Mouse (Mus musculus) lung, embryonic 15.5 days (tissue): ENCODE data around the gene Pramef20. TPM values are rescaled to one million over a fixed set of nuclear protein-coding genes. Genes with fewer than 3 reads are reported as not detected.
A peak's percentile ranks its signal among the peaks of the same experiment; 100 is the strongest.
"Not testable (repeated sequence)": the region's sequence is repeated elsewhere in the genome, so short reads cannot be mapped to it uniquely, and the experiment has no call there.

ENCODE experiments used
- ATAC-seq: fragments of 200-750 bp; cut with Nextera tagmentation; 2 replicates; pipeline ENCODE4 v1.8.0; 2017; ENCODE audit warnings: moderate number of reproducible peaks, borderline replicate concordance; ENCODE audit not compliant: low FRiP score, low TSS enrichment; ENCODE audit errors: extremely low read depth
- H3K27ac ChIP-seq: fragments of 300-500 bp; sonication (generic); 2 replicates; pipeline ENCODE4 v1.5.1; 2015; ENCODE audit warnings: moderate library complexity, mild to moderate bottlenecking, inconsistent platforms
- H3K27me3 ChIP-seq: fragments of 300-500 bp; sonication (generic); 2 replicates; pipeline ENCODE4 v1.6.1; 2015; ENCODE audit warnings: inconsistent platforms
- H3K36me3 ChIP-seq: fragments of 300-500 bp; sonication (generic); 2 replicates; pipeline ENCODE4 v1.6.1; 2015; ENCODE audit warnings: inconsistent platforms
- H3K4me1 ChIP-seq: fragments of 300-500 bp; sonication (generic); 2 replicates; pipeline ENCODE4 v1.6.1; 2015; ENCODE audit warnings: inconsistent platforms
- H3K4me2 ChIP-seq: fragments of 300-500 bp; sonication (generic); 2 replicates; pipeline ENCODE4 v1.6.1; 2015; ENCODE audit warnings: inconsistent platforms, mild to moderate bottlenecking, moderate library complexity
- H3K4me3 ChIP-seq: fragments of 300-500 bp; sonication (generic); 2 replicates; pipeline ENCODE4 v1.5.1; 2015; ENCODE audit warnings: mild to moderate bottlenecking, inconsistent platforms
- H3K9ac ChIP-seq: fragments of 300-500 bp; sonication (generic); 2 replicates; pipeline ENCODE4 v1.6.1; 2015; ENCODE audit warnings: inconsistent platforms
- H3K9me3 ChIP-seq: fragments of 300-500 bp; sonication (generic); 2 replicates; pipeline ENCODE4 v1.6.1; 2016; ENCODE audit warnings: inconsistent platforms
- WGBS: fragments of 180-500 bp; shearing (Covaris S2); methylation state at CpG from one replicate; pipeline ENCODE4 v1.1.7; 2015; 5-methylcytosine and 5-hydroxymethylcytosine counted together
- polyA plus RNA-seq: library from polyadenylated mRNA; unstranded; fragments of >200 nt; fragmentation: Nextera tagmentation; extraction: Ambion mirVana; gene quantifications from 2 replicates; pipeline ENCODE4 v1.2.1, GENCODE M21; 2015

Pramef20 gene
- polyA plus RNA-seq = not detected in 2 replicates

GRCm38 (mm10) chr4:144377911-144378310, at the start of gene Pramef20:
Pramef20 (minus strand) TSS chr4:144377933.
- ATAC-seq = no peak
- WGBS = 31% methylated on average over 2 of the region's 2 CpGs
- no peaks in the 10 kb centered on the region for H3K4me1 ChIP-seq

DNA sequence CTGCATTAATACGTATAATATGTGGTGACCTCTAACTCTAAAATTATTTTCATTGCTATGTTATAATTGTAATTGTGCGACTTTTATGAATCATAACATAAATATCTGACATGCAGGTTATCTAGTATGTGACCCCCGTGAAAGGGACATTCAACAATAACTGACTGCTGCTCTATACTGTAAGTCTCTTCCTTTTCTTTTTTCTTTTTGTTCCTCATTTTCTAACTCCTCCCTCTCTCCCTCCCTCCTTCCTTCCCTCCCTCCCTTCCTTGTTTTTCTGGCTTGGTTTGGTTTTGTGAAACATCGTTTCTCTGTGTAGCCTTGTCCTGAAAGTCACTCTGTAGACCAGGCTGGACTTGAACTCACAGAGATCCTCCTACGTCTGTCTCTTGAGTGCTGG, 46.9 kb upstream of the Pramef20 start:
- no peak overlapping the region for H3K4me2 ChIP-seq
- H3K36me3 ChIP-seq = no peaks in the 10 kb centered on the region
- no peaks in the 10 kb centered on the region for H3K27me3 ChIP-seq
- H3K27ac ChIP-seq = no peak overlapping the region
- H3K4me1 ChIP-seq = no peaks in the 10 kb centered on the region
- no peaks in the 10 kb centered on the region for H3K9me3 ChIP-seq
- no peak overlapping the region for H3K9ac ChIP-seq
- no peak overlapping the region for H3K4me3 ChIP-seq
- 68% methylated on average over 5 of the region's 5 CpGs for WGBS
- no peak for ATAC-seq

More at GRCm38 (mm10) chr4:144377911-144378310, at the start of gene Pramef20:
- no peak within 1 kb of the TSS for H3K27ac ChIP-seq
- no peak within 1 kb of the TSS for H3K9ac ChIP-seq
- no peak within 1 kb of the TSS for H3K4me2 ChIP-seq
- no peak within 1 kb of the TSS for H3K4me3 ChIP-seq
- H3K36me3 ChIP-seq = no peaks in the 10 kb centered on the region
- H3K9me3 ChIP-seq = no peaks in the 10 kb centered on the region
- no peaks in the 10 kb centered on the region for H3K27me3 ChIP-seq

DNA sequence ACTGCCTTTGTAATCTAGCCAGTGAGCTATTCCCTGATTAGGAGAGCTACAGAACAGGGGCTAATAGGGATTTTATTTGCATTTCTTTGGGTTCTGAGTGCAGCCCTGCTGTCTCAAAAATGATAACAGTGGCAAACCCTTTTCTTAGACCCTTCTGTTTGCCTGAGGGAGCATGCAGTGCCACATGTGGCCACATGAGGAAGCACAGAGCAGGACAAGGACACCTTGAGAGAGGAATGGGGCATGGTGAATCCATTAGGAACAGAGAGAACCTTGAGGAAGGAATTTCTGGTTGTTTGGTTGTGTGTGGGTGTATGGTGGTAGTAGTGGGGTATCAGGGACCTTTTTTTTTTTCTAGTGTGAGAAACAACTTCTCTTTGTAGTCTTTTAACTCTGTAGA, 42.9 kb upstream of the Pramef20 start:
- Histone ChIP-seq H3K9ac (no peak overlapping the region), H3K9me3 (no peaks in the 10 kb centered on the region), H3K4me2 (no peak overlapping the region), H3K36me3 (no peaks in the 10 kb centered on the region), H3K4me1 (no peaks in the 10 kb centered on the region), H3K27me3 (no peaks in the 10 kb centered on the region), H3K27ac (no peak overlapping the region), H3K4me3 (no peak overlapping the region)
- no peak for ATAC-seq

GRCm38 (mm10) chr4:144408290-144408689, 30.6 kb upstream of the Pramef20 start, which contains the start of gene Pramef12:
Pramef12 (minus strand) TSS chr4:144408464.
- Histone ChIP-seq H3K9me3 (no peaks in the 10 kb centered on the region), H3K4me2 (no peak within 1 kb of the TSS), H3K27me3 (no peaks in the 10 kb centered on the region), H3K36me3 (no peaks in the 10 kb centered on the region), H3K4me3 (no peak within 1 kb of the TSS), H3K9ac (no peak within 1 kb of the TSS), H3K4me1 (peaks cover 4% of the 10 kb centered on the region; the same call in 1 of the 2 replicates), H3K27ac (no peak within 1 kb of the TSS)
- WGBS = 70% methylated on average over 9 of the region's 9 CpGs
- ATAC-seq = no peak

GRCm38 (mm10) chr4:144406261-144406660, 28.5 kb upstream of the Pramef20 start:
- no peaks in the 10 kb centered on the region for H3K9me3 ChIP-seq
- no peak overlapping the region for H3K4me3 ChIP-seq
- peaks cover 4% of the 10 kb centered on the region; the same call in 1 of the 2 replicates for H3K4me1 ChIP-seq
- H3K27me3 ChIP-seq = no peaks in the 10 kb centered on the region
- H3K27ac ChIP-seq = no peak overlapping the region
- 50% methylated on average over 3 of the region's 3 CpGs for WGBS
- H3K4me2 ChIP-seq = no peak overlapping the region
- no peaks in the 10 kb centered on the region for H3K36me3 ChIP-seq
- H3K9ac ChIP-seq = no peak overlapping the region
- no peak for ATAC-seq

GRCm38 (mm10) chr4:144404456-144405086, 26.8 kb upstream of the Pramef20 start:
- Histone ChIP-seq H3K9me3 (no peaks in the 10 kb centered on the region), H3K4me2 (peak overlapping the region; percentile 54), H3K4me1 (peaks cover 4% of the 10 kb centered on the region; the same call in 1 of the 2 replicates), H3K27ac (peak overlapping the region; percentile 58; the same call in 1 of the 2 replicates), H3K4me3 (peak overlapping the region; percentile 30), H3K9ac (no peak overlapping the region), H3K27me3 (no peaks in the 10 kb centered on the region), H3K36me3 (no peaks in the 10 kb centered on the region)
- 3% methylated on average over 16 of the region's 17 CpGs for WGBS
- ATAC-seq = peak; percentile 84

DNA sequence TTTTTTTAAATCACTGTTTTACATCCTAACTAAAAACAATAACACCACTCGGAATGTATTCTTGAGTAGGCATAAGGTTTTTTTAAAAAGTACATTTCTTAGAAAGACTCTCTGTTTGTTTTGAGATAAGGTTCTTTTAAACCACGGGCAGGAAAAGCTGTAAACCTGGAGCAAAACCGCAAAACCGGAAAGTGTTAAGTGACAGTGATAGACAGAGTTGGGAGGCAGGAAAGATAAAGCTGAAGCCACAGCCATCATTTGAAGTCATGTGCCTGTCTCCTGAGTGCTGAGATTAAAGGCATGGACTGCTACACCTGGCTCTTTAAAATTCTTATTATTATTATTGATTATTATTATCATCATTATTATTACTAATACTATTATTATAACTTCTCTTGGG, 25.0 kb upstream of the Pramef20 start:
- 12% methylated on average over 4 of the region's 4 CpGs for WGBS
- Histone ChIP-seq H3K4me3 (no peak overlapping the region), H3K27ac (no peak overlapping the region), H3K4me2 (no peak overlapping the region), H3K4me1 (peaks cover 4% of the 10 kb centered on the region; the same call in 1 of the 2 replicates), H3K9me3 (no peaks in the 10 kb centered on the region), H3K9ac (no peak overlapping the region), H3K36me3 (no peaks in the 10 kb centered on the region), H3K27me3 (no peaks in the 10 kb centered on the region)
- ATAC-seq = no peak

- Histone ChIP-seq H3K27me3 (no peaks in the 10 kb centered on the region), H3K36me3 (no peaks in the 10 kb centered on the region), H3K4me3 (no peak overlapping the region), H3K9ac (no peak overlapping the region), H3K27ac (no peak overlapping the region), H3K9me3 (no peaks in the 10 kb centered on the region), H3K4me2 (no peak overlapping the region), H3K4me1 (no peaks in the 10 kb centered on the region)
- 29% methylated on average over 3 of the region's 3 CpGs for WGBS
- ATAC-seq = no peak
These were observed 18.6 kb upstream of the Pramef20 start for GRCm38 (mm10) chr4:144396316-144396715.

GRCm38 (mm10) chr4:144357642-144358041, 20.1 kb downstream of the Pramef20 start, which contains the start of gene Gm13119:
Gm13119 (plus strand) TSS chr4:144357942.
- H3K27ac ChIP-seq, H3K27me3 ChIP-seq, H3K4me3 ChIP-seq, H3K4me2 ChIP-seq, H3K36me3 ChIP-seq, H3K9ac ChIP-seq, H3K9me3 ChIP-seq, H3K4me1 ChIP-seq, ATAC-seq: not testable (repeated sequence)
- WGBS = 78% methylated on average over 3 of the region's 3 CpGs

- WGBS = 64% methylated on average over 3 of the region's 3 CpGs
- H3K36me3 ChIP-seq, H3K27ac ChIP-seq, H3K27me3 ChIP-seq, H3K9ac ChIP-seq, H3K9me3 ChIP-seq, H3K4me1 ChIP-seq, ATAC-seq, H3K4me2 ChIP-seq, H3K4me3 ChIP-seq: not testable (repeated sequence)
These were observed 41.9 kb downstream of the Pramef20 start for GRCm38 (mm10) chr4:144335856-144336255.

GRCm38 (mm10) chr4:144329949-144330348, 47.8 kb downstream of the Pramef20 start, which contains the start of gene Gm13128:
Gm13128 (plus strand) TSS chr4:144330249.
- not testable (repeated sequence) for ATAC-seq, H3K9ac ChIP-seq, H3K36me3 ChIP-seq, H3K4me3 ChIP-seq, H3K27me3 ChIP-seq, H3K27ac ChIP-seq, H3K4me2 ChIP-seq, H3K9me3 ChIP-seq, H3K4me1 ChIP-seq
- 59% methylated on average over 4 of the region's 4 CpGs for WGBS
